Mouse (Mus musculus): ENCODE measurements around the gene 4930453N24Rik. TPM values are rescaled to one million over a fixed set of nuclear protein-coding genes. Genes with fewer than 3 reads are reported as not detected.

The 4930453N24Rik gene
- 22.0 and 23.8 TPM in 2 replicates for polyA plus RNA-seq (2015; fragmentation: Nextera tagmentation; extraction: Ambion mirVana)

GRCm38 (mm10) chr16:64770521-64771430, at the start of gene 4930453N24Rik:
4930453N24Rik (minus strand) TSS chr16:64771161.
- peak within 1 kb of the TSS; percentile 89 for H3K9ac ChIP-seq (replicated peaks)
- peak within 1 kb of the TSS; percentile 88 for H3K27ac ChIP-seq (replicated peaks)
- WGBS = 2% methylated on average over 72 of the region's 72 CpGs
- no peaks in the 10 kb centered on the region for H3K9me3 ChIP-seq
- peak within 1 kb of the TSS; percentile 47 for H3K4me2 ChIP-seq (replicated peaks)
- H3K4me3 ChIP-seq = peak within 1 kb of the TSS; percentile 97
- H3K4me1 ChIP-seq = peaks cover 18% of the 10 kb centered on the region
- peaks cover 9% of the 10 kb centered on the region; the same call in 1 of the 2 replicates for H3K36me3 ChIP-seq
- H3K27me3 ChIP-seq = no peaks in the 10 kb centered on the region
- peak; percentile 97 for ATAC-seq (replicated peaks)

GRCm38 (mm10) chr16:64817094-64817765, 46.3 kb upstream of the 4930453N24Rik start:
- H3K9me3 ChIP-seq = no peaks in the 10 kb centered on the region
- H3K4me2 ChIP-seq (replicated peaks) = no peak overlapping the region
- WGBS = 98% methylated on average over 3 of the region's 3 CpGs
- H3K4me3 ChIP-seq = no peak overlapping the region
- H3K36me3 ChIP-seq = peaks cover 7% of the 10 kb centered on the region
- ATAC-seq (replicated peaks) = no peak
- 0 out of 2 replicates have a peak, but pooled peaks cover 5% of the 10 kb centered on the region for H3K4me1 ChIP-seq
- H3K27ac ChIP-seq (replicated peaks) = no peak overlapping the region
- no peak overlapping the region for H3K9ac ChIP-seq (replicated peaks)
- no peaks in the 10 kb centered on the region for H3K27me3 ChIP-seq

- Histone ChIP-seq H3K4me3 (no peak overlapping the region), H3K4me1 (no peaks in the 10 kb centered on the region), H3K27me3 (no peaks in the 10 kb centered on the region), H3K36me3 (peaks cover 3% of the 10 kb centered on the region; the same call in 1 of the 2 replicates), H3K9ac (replicated peaks) (no peak overlapping the region), H3K9me3 (no peaks in the 10 kb centered on the region), H3K27ac (replicated peaks) (no peak overlapping the region), H3K4me2 (replicated peaks) (no peak overlapping the region)
- ATAC-seq (replicated peaks) = no peak
- WGBS = 92% methylated on average over 3 of the region's 3 CpGs
These were observed 32.1 kb upstream of the 4930453N24Rik start for GRCm38 (mm10) chr16:64803041-64803440.

GRCm38 (mm10) chr16:64801638-64802037, 30.7 kb upstream of the 4930453N24Rik start:
- H3K4me2 ChIP-seq (replicated peaks) = no peak overlapping the region
- no peak overlapping the region for H3K27ac ChIP-seq (replicated peaks)
- H3K4me1 ChIP-seq = no peaks in the 10 kb centered on the region
- no peak for ATAC-seq (replicated peaks)
- H3K9ac ChIP-seq (replicated peaks) = no peak overlapping the region
- H3K27me3 ChIP-seq = no peaks in the 10 kb centered on the region
- no peaks in the 10 kb centered on the region for H3K9me3 ChIP-seq
- peaks cover 3% of the 10 kb centered on the region; the same call in 1 of the 2 replicates for H3K36me3 ChIP-seq
- H3K4me3 ChIP-seq = no peak overlapping the region

- no peak overlapping the region for H3K4me2 ChIP-seq (replicated peaks)
- peaks cover 3% of the 10 kb centered on the region; the same call in 1 of the 2 replicates for H3K36me3 ChIP-seq
- H3K27me3 ChIP-seq = no peaks in the 10 kb centered on the region
- H3K4me3 ChIP-seq = no peak overlapping the region
- no peaks in the 10 kb centered on the region for H3K4me1 ChIP-seq
- no peak overlapping the region for H3K27ac ChIP-seq (replicated peaks)
- no peak overlapping the region for H3K9ac ChIP-seq (replicated peaks)
- no peaks in the 10 kb centered on the region for H3K9me3 ChIP-seq
- WGBS = 93% methylated on average over 5 of the region's 5 CpGs
- no peak for ATAC-seq (replicated peaks)
These were observed 29.4 kb upstream of the 4930453N24Rik start for GRCm38 (mm10) chr16:64800393-64800792.

- H3K9me3 ChIP-seq = no peaks in the 10 kb centered on the region
- ATAC-seq (replicated peaks) = no peak
- H3K27ac ChIP-seq (replicated peaks) = no peak overlapping the region
- H3K9ac ChIP-seq (replicated peaks) = no peak overlapping the region
- no peaks in the 10 kb centered on the region for H3K36me3 ChIP-seq
- H3K27me3 ChIP-seq = no peaks in the 10 kb centered on the region
- H3K4me1 ChIP-seq = no peaks in the 10 kb centered on the region
- H3K4me3 ChIP-seq = no peak overlapping the region
- 90% methylated on average over 2 of the region's 2 CpGs for WGBS
- no peak overlapping the region for H3K4me2 ChIP-seq (replicated peaks)
These were observed 23.8 kb upstream of the 4930453N24Rik start for GRCm38 (mm10) chr16:64794802-64795201.

- no peaks in the 10 kb centered on the region for H3K4me1 ChIP-seq
- no peak for ATAC-seq (replicated peaks)
These were observed 18.7 kb upstream of the 4930453N24Rik start for GRCm38 (mm10) chr16:64789706-64790105.

GRCm38 (mm10) chr16:64775516-64775915, 4.6 kb upstream of the 4930453N24Rik start:
- Histone ChIP-seq H3K4me3 (no peak overlapping the region), H3K4me2 (replicated peaks) (no peak overlapping the region), H3K36me3 (no peaks in the 10 kb centered on the region), H3K9ac (replicated peaks) (no peak overlapping the region), H3K9me3 (no peaks in the 10 kb centered on the region), H3K27me3 (no peaks in the 10 kb centered on the region), H3K4me1 (0 out of 2 replicates have a peak, but pooled peaks cover 4% of the 10 kb centered on the region), H3K27ac (replicated peaks) (no peak overlapping the region)
- 83% methylated on average over 1 of the region's 1 CpGs for WGBS
- no peak for ATAC-seq (replicated peaks)

More at GRCm38 (mm10) chr16:64789706-64790105, 18.7 kb upstream of the 4930453N24Rik start:
- 95% methylated on average over 3 of the region's 3 CpGs for WGBS
- H3K27me3 ChIP-seq = no peaks in the 10 kb centered on the region
- H3K4me3 ChIP-seq = no peak overlapping the region
- no peak overlapping the region for H3K27ac ChIP-seq (replicated peaks)
- H3K9me3 ChIP-seq = no peaks in the 10 kb centered on the region
- no peak overlapping the region for H3K9ac ChIP-seq (replicated peaks)
- peaks cover 18% of the 10 kb centered on the region for H3K36me3 ChIP-seq
- H3K4me2 ChIP-seq (replicated peaks) = no peak overlapping the region

- Histone ChIP-seq H3K4me3 (peak overlapping the region; percentile 97), H3K27ac (replicated peaks) (peak overlapping the region; percentile 88; the same call in 1 of the 2 replicates), H3K27me3 (no peaks in the 10 kb centered on the region), H3K36me3 (peaks cover 4% of the 10 kb centered on the region; the same call in 1 of the 2 replicates), H3K4me2 (replicated peaks) (peak overlapping the region; percentile 47), H3K4me1 (peaks cover 18% of the 10 kb centered on the region), H3K9ac (replicated peaks) (0 out of 2 replicates have a peak overlapping the region, but pooled peaks have one; percentile 89), H3K9me3 (no peaks in the 10 kb centered on the region)
- WGBS = 86% methylated on average over 2 of the region's 2 CpGs
- ATAC-seq (replicated peaks) = no peak; the same call in 1 of the 2 replicates
These were observed 464 bp upstream of the 4930453N24Rik start for GRCm38 (mm10) chr16:64771431-64771818.

GRCm38 (mm10) chr16:64766696-64767300, 4.2 kb downstream of the 4930453N24Rik start:
- no peak overlapping the region for H3K4me3 ChIP-seq
- ATAC-seq (replicated peaks) = no peak
- WGBS = 88% methylated on average over 8 of the region's 8 CpGs
- H3K9ac ChIP-seq (replicated peaks) = no peak overlapping the region
- peaks cover 36% of the 10 kb centered on the region for H3K36me3 ChIP-seq
- H3K27me3 ChIP-seq = no peaks in the 10 kb centered on the region
- peaks cover 18% of the 10 kb centered on the region for H3K4me1 ChIP-seq
- H3K9me3 ChIP-seq = 0 out of 2 replicates have a peak, but pooled peaks cover 9% of the 10 kb centered on the region
- H3K27ac ChIP-seq (replicated peaks) = no peak overlapping the region
- no peak overlapping the region for H3K4me2 ChIP-seq (replicated peaks)

GRCm38 (mm10) chr16:64759245-64759626, 11.7 kb downstream of the 4930453N24Rik start:
- no peaks in the 10 kb centered on the region for H3K27me3 ChIP-seq
- no peak overlapping the region for H3K9ac ChIP-seq (replicated peaks)
- ATAC-seq (replicated peaks) = no peak
- WGBS = 95% methylated on average over 1 of the region's 1 CpGs
- H3K4me3 ChIP-seq = no peak overlapping the region
- H3K36me3 ChIP-seq = peaks cover 18% of the 10 kb centered on the region
- no peaks in the 10 kb centered on the region for H3K4me1 ChIP-seq
- H3K27ac ChIP-seq (replicated peaks) = no peak overlapping the region
- H3K4me2 ChIP-seq (replicated peaks) = no peak overlapping the region
- 0 out of 2 replicates have a peak, but pooled peaks cover 9% of the 10 kb centered on the region for H3K9me3 ChIP-seq

All from forebrain, embryonic 15.5 days (tissue).